Mouse (Mus musculus) cortical plate, adult 2 months (tissue): ENCODE results near the gene Zfp809.

Experiments used
- CTCF ChIP-seq: fragments of 200-500 bp; IDR thresholded peaks from 2 replicates; pipeline ENCODE4 v1.5.1; 2011; ENCODE audit warnings: mild to moderate bottlenecking, control low read depth, low read length; ENCODE audit not compliant: insufficient read depth; ENCODE audit errors: extremely low read depth
- POLR2A ChIP-seq: fragments of 200-500 bp; IDR thresholded peaks from 2 replicates; pipeline ENCODE4 v1.6.1; 2011; ENCODE audit warnings: mild to moderate bottlenecking, low read length, control low read depth; ENCODE audit not compliant: insufficient read depth; ENCODE audit errors: extremely low read depth

GRCm38 (mm10) chr9:22216705-22217104, 8.8 kb upstream of the Zfp809 start:
- TF ChIP-seq POLR2A (no peak), CTCF (no peak)
